Mouse (Mus musculus) embryo, embryonic 11.5 days (tissue): ENCODE measurements around the gene Rdh5.

Experiments used
- DNase-seq: peaks from one replicate; pipeline ENCODE4 v3.0.0-alpha.2; 2012; ENCODE audit warnings: low read depth, low spot score

Rdh5 gene

DNA sequence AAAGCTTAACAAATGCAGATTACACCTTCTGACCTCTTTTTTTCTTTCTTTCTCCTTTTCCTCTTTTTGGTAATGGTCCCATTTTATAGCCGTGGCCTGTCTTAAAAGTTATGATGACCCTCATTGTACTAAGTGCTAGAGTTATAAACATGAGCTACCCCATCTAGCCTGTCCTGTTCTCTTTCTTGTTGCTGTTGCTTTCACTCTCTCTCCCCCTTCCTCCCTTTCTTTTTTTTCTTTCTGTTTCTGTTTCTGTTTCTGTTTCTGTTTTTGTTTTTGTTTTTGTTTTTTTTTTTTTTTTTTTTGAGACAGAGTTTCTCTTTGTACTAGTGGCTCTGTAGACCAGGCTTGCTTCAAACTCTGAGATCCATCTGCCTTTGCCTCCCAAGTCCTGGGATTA, 56.2 kb downstream of the Rdh5 start:
- DNase-seq = no peak

DNA sequence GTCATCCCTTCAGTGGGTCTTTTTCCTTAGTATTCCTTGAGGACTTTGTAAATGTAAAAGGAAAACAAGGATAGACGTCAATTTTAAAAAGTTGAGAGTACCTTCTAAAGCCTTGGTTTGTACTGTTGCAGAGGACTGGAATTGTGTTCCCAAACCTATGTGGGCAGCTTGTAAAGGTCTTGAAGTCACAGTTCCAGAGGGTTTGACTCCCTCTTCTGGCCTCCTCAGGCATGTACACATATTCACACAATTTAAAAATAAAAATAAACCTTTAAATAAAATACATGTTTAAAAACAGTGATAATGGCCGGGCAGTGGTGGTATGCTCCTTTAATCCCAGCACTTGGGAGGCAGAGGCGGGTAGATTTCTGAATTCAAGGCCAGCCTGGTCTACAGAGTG, 56.6 kb downstream of the Rdh5 start:
- DNase-seq = no peak
